Mouse (Mus musculus) hindbrain, embryonic 12.5 days (tissue): ENCODE measurements around the gene Neurl4. TPM values are rescaled to one million over a fixed set of nuclear protein-coding genes. Genes with fewer than 3 reads are reported as not detected.
"Not testable (repeated sequence)": the region's sequence is repeated elsewhere in the genome, so short reads cannot be mapped to it uniquely, and the experiment has no call there.

ENCODE experiments used
- ATAC-seq: fragments of 200-750 bp; cut with Nextera tagmentation; 2 replicates; pipeline ENCODE4 v1.8.0; 2017; ENCODE audit warnings: moderate TSS enrichment; ENCODE audit not compliant: low FRiP score
- H3K27ac ChIP-seq: fragments of 300-500 bp; sonication (generic); 2 replicates; pipeline ENCODE4 v1.5.1; 2016; ENCODE audit warnings: mild to moderate bottlenecking
- H3K27me3 ChIP-seq: fragments of 300-500 bp; sonication (generic); 2 replicates; pipeline ENCODE4 v1.6.1; 2016; ENCODE audit warnings: mild to moderate bottlenecking
- H3K36me3 ChIP-seq: fragments of 300-500 bp; sonication (generic); 2 replicates; pipeline ENCODE4 v1.6.1; 2016; ENCODE audit warnings: mild to moderate bottlenecking
- H3K4me1 ChIP-seq: fragments of 300-500 bp; sonication (generic); 2 replicates; pipeline ENCODE4 v1.6.1; 2016
- H3K4me2 ChIP-seq: fragments of 300-500 bp; sonication (generic); replicated peaks from 2 replicates; pipeline ENCODE4 v1.6.1; 2016; ENCODE audit warnings: mild to moderate bottlenecking
- H3K4me3 ChIP-seq: fragments of 300-500 bp; sonication (generic); 2 replicates; pipeline ENCODE4 v1.5.1; 2016; ENCODE audit warnings: mild to moderate bottlenecking
- H3K9ac ChIP-seq: fragments of 300-500 bp; sonication (generic); 2 replicates; pipeline ENCODE4 v1.6.1; 2016; ENCODE audit warnings: mild to moderate bottlenecking, moderate library complexity
- H3K9me3 ChIP-seq: fragments of 300-500 bp; sonication (generic); replicated peaks from 2 replicates; pipeline ENCODE4 v1.6.1; 2016; ENCODE audit warnings: mild to moderate bottlenecking
- WGBS: fragments of 180-500 bp; shearing (Covaris S2); methylation state at CpG from one replicate; pipeline ENCODE4 v1.1.7; 2016; 5-methylcytosine and 5-hydroxymethylcytosine counted together
- polyA plus RNA-seq: library from polyadenylated mRNA; unstranded; fragments of >200 nt; fragmentation: Nextera tagmentation; extraction: Ambion mirVana; gene quantifications from 2 replicates; pipeline ENCODE4 v1.2.1, GENCODE M21; 2016

Gene Neurl4
- polyA plus RNA-seq, 1 experiment from 2014 or later, result 15.0 TPM

- H3K9ac ChIP-seq, result no peak overlapping the region
- H3K36me3 ChIP-seq, result peaks cover 85% of the 10 kb centered on the region
- H3K9me3 ChIP-seq, result no peaks in the 10 kb centered on the region
- WGBS, result 95% methylated on average over 8 of the region's 8 CpGs
- H3K4me3 ChIP-seq, result no peak overlapping the region
- H3K4me1 ChIP-seq, result peaks cover 16% of the 10 kb centered on the region
- H3K27me3 ChIP-seq, result no peaks in the 10 kb centered on the region
- no peak overlapping the region for H3K4me2 ChIP-seq
- H3K27ac ChIP-seq, result no peak overlapping the region
- no peak for ATAC-seq
Measured at GRCm38 (mm10) chr11:69910177-69910576, 9.3 kb downstream of the Neurl4 start.

- no peak overlapping the region for H3K27ac ChIP-seq
- H3K4me3 ChIP-seq, result no peak overlapping the region
- 92% methylated on average over 17 of the region's 17 CpGs for WGBS
- H3K4me1 ChIP-seq, result peaks cover 24% of the 10 kb centered on the region
- peaks cover 85% of the 10 kb centered on the region for H3K36me3 ChIP-seq
- H3K9me3 ChIP-seq, result no peaks in the 10 kb centered on the region
- H3K9ac ChIP-seq, result no peak overlapping the region
- no peaks in the 10 kb centered on the region for H3K27me3 ChIP-seq
- ATAC-seq, result no peak
- H3K4me2 ChIP-seq, result no peak overlapping the region
Measured at GRCm38 (mm10) chr11:69910781-69911560, 10.1 kb downstream of the Neurl4 start.

- ATAC-seq, result no peak
- WGBS, result 93% methylated on average over 6 of the region's 6 CpGs
- no peaks in the 10 kb centered on the region for H3K27me3 ChIP-seq
- H3K36me3 ChIP-seq, result peaks cover 85% of the 10 kb centered on the region
- no peaks in the 10 kb centered on the region for H3K9me3 ChIP-seq
- H3K4me2 ChIP-seq, result no peak overlapping the region
- H3K9ac ChIP-seq, result no peak overlapping the region
- peaks cover 26% of the 10 kb centered on the region for H3K4me1 ChIP-seq
- no peak overlapping the region for H3K4me3 ChIP-seq
- no peak overlapping the region for H3K27ac ChIP-seq
Measured at GRCm38 (mm10) chr11:69911701-69912100, 10.8 kb downstream of the Neurl4 start.

- H3K9ac ChIP-seq, result peak overlapping the region; percentile 88; the same call in 1 of the 2 replicates
- peak; percentile 31 for ATAC-seq
- peak overlapping the region; percentile 96 for H3K4me2 ChIP-seq
- H3K36me3 ChIP-seq, result peaks cover 85% of the 10 kb centered on the region
- H3K9me3 ChIP-seq, result no peaks in the 10 kb centered on the region
- H3K4me3 ChIP-seq, result peak overlapping the region; percentile 77
- peak overlapping the region; percentile 88; the same call in 1 of the 2 replicates for H3K27ac ChIP-seq
- WGBS, result 77% methylated on average over 15 of the region's 15 CpGs
- no peaks in the 10 kb centered on the region for H3K27me3 ChIP-seq
- peaks cover 29% of the 10 kb centered on the region for H3K4me1 ChIP-seq
Measured at GRCm38 (mm10) chr11:69912716-69913530, 12.1 kb downstream of the Neurl4 start.

DNA sequence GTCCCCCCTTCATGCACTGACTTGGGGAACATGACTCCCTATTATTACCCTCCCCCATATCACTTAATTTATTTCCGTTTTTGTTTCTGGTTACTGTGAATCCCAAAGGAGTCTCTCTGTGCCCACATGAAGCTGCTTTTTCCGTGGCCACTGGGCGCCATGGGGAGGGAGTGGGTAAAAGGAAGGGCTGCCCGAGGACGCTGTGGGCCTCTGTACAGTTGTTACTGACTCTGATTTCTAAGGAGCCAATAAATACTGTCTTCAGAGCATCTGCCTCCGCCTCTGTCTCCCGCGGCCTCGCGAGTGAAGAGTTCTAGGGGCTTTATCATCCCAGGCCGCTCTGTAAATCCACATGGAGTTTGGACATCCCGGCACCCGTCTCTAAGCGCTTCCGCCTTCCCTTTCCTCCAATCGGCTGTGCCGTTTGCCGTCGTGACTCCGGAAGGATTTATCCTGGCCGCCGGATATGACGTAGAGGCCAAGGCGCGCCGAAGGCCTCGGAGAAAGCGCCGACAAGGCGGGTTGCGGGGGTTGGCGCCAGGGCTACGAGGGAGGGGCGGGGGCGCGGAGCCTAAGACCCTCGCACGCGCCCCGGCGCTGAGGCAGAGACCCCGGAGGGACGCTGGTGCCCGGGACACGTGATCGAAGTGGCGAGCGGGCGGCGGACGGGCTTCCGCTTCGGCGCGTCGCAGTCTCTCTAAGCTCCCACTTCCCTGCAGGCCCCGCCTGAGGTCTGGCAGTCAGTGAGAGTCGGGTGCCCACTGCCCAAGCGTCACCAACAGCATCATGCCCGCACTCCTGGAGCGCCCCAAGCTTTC is 12.9 kb downstream of the Neurl4 start, which contains the start of gene Gps2:
Gene Gps2, plus strand, starts transcription at position 335 of the 818 bp plus-strand sequence.
- H3K36me3 ChIP-seq, result peaks cover 85% of the 10 kb centered on the region
- WGBS, result 2% methylated on average over 61 of the region's 61 CpGs
- H3K27me3 ChIP-seq, result no peaks in the 10 kb centered on the region
- H3K4me1 ChIP-seq, result peaks cover 31% of the 10 kb centered on the region
- H3K27ac ChIP-seq, result peak within 1 kb of the TSS; percentile 88
- H3K9me3 ChIP-seq, result no peaks in the 10 kb centered on the region
- H3K9ac ChIP-seq, result peak within 1 kb of the TSS; percentile 88
- H3K4me2 ChIP-seq, result peak within 1 kb of the TSS; percentile 96
- H3K4me3 ChIP-seq, result peak within 1 kb of the TSS; percentile 77
- ATAC-seq, result peak; percentile 79

DNA sequence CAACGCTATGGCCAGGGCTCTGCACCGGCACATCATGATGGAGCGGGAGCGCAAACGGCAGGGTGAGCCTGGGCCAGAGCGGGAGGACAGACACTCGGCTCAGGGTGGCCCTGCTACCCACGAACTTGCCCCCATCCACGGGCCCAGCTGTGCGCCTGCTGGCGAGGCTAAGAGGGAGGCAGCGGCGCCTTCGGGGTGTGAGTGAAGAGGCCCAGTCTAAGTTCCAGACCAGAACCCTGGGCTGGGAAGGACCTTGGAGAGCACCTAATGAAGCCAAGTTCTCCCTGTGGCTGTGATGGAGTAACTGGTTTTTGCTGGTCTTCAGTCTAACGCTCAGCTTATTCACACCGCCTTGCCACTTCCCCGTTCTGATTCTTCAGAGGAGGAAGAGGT is 13.5 kb downstream of the Neurl4 start:
- Histone ChIP-seq H3K27ac (peak overlapping the region; percentile 88), H3K4me3 (peak overlapping the region; percentile 77), H3K9ac (peak overlapping the region; percentile 88), H3K4me1 (peaks cover 37% of the 10 kb centered on the region), H3K36me3 (peaks cover 82% of the 10 kb centered on the region), H3K4me2 (peak overlapping the region; percentile 96), H3K9me3 (no peaks in the 10 kb centered on the region), H3K27me3 (no peaks in the 10 kb centered on the region)
- WGBS, result 3% methylated on average over 17 of the region's 17 CpGs
- no peak; the same call in 1 of the 2 replicates for ATAC-seq

- whole genome bisulfite sequencing, result 38% methylated on average over 9 of the region's 9 CpGs
- Histone ChIP-seq H3K27me3 (no peaks in the 10 kb centered on the region), H3K4me1 (peaks cover 43% of the 10 kb centered on the region), H3K9ac (peak overlapping the region; percentile 88; the same call in 1 of the 2 replicates), H3K36me3 (peaks cover 76% of the 10 kb centered on the region), H3K9me3 (no peaks in the 10 kb centered on the region), H3K4me2 (peak overlapping the region; percentile 96), H3K4me3 (peak overlapping the region; percentile 77), H3K27ac (no peak overlapping the region)
- no peak for ATAC-seq
Measured at GRCm38 (mm10) chr11:69914917-69915430, 14.1 kb downstream of the Neurl4 start.

GRCm38 (mm10) chr11:69915667-69916627 is 15.1 kb downstream of the Neurl4 start:
- peaks cover 66% of the 10 kb centered on the region for H3K36me3 ChIP-seq
- 70% methylated on average over 5 of the region's 5 CpGs for WGBS
- H3K4me2 ChIP-seq, result peak overlapping the region; percentile 96; the same call in 1 of the 2 replicates
- H3K4me1 ChIP-seq, result peaks cover 45% of the 10 kb centered on the region
- no peaks in the 10 kb centered on the region for H3K9me3 ChIP-seq
- H3K9ac ChIP-seq, result no peak overlapping the region
- no peak overlapping the region for H3K27ac ChIP-seq
- ATAC-seq, result no peak
- no peak overlapping the region for H3K4me3 ChIP-seq
- H3K27me3 ChIP-seq, result no peaks in the 10 kb centered on the region

DNA sequence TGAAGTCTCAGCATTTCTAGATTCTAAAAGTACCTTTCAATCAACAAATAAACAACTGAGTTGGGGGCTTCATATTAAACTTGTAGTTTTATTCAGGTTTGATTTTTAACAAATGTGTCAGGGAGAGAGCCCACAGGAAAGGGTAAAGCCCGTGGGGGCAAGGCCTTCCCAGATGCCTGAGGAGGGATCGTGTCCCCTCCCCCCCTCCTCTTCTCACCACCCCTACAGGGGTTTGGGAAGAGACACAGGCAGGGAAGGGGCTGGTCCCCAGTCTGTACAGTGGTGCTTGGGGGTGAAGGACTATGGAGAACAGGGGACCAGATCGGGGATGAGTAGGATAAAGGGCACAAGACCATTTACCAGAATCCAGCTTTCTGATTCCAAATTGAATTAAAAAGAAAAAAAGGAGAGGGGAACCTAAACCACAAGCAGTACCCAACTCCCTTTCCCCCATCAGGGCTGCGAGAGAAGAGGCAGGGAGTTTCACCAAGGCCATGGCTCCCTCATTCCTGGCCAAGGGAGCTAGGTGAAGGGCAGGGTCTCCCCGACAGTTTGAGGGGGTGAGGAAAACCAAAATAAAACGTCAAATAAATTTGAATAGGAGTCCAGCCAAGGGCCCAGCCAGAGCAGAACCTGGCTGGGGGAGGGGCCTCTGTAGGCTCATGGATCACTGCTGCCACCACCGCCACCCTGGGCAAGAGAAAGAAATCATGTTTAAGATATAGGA is 15.9 kb downstream of the Neurl4 start:
- H3K9ac ChIP-seq, H3K4me2 ChIP-seq, H3K27me3 ChIP-seq, H3K9me3 ChIP-seq, ATAC-seq, H3K4me3 ChIP-seq, H3K27ac ChIP-seq: not testable (repeated sequence)
- WGBS, result 71% methylated on average over 7 of the region's 7 CpGs
- H3K4me1 ChIP-seq, result peaks cover 45% of the 10 kb centered on the region
- peaks cover 58% of the 10 kb centered on the region for H3K36me3 ChIP-seq

- Histone ChIP-seq H3K9ac (no peak overlapping the region), H3K4me2 (no peak overlapping the region), H3K4me3 (no peak overlapping the region), H3K27ac (no peak overlapping the region), H3K9me3 (no peaks in the 10 kb centered on the region), H3K36me3 (peaks cover 52% of the 10 kb centered on the region), H3K4me1 (peaks cover 45% of the 10 kb centered on the region), H3K27me3 (no peaks in the 10 kb centered on the region)
- no peak for ATAC-seq
- 89% methylated on average over 8 of the region's 8 CpGs for WGBS
Measured at GRCm38 (mm10) chr11:69917379-69917948, 16.6 kb downstream of the Neurl4 start.
